Mouse (Mus musculus) kidney, postnatal 25 days (tissue): ENCODE results near the gene Tubgcp6.

ENCODE experiments used
- DNase-seq, 2 experiments: peaks; one replicate each; pipeline ENCODE4 v3.0.0; 2021; ENCODE audit warnings: mixed read lengths in 2 of 2

The Tubgcp6 gene

DNA sequence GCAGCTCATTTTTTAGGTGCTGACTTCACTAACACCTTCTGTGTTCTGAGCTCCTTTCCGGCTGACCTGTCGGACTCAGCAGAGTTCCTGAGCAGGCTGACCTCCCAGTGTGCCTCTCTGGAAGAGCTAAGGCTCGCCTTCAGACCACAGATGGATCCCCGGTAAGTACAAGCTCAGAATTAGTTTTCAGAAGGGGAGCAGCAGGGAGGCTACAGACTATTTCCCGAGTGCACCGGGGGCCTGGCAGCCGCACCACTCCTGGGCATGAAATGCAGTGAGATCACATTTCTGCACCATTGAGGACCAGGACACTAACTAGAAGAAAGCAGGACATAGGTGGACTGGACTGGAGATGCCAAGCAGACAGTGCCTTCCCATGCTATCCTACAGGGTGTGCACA is 24.3 kb downstream of the Tubgcp6 start:
- no peak for DNase-seq

- no peak for DNase-seq
Observed at GRCm38 (mm10) chr15:89097450-89097849, 25.5 kb downstream of the Tubgcp6 start.

DNA sequence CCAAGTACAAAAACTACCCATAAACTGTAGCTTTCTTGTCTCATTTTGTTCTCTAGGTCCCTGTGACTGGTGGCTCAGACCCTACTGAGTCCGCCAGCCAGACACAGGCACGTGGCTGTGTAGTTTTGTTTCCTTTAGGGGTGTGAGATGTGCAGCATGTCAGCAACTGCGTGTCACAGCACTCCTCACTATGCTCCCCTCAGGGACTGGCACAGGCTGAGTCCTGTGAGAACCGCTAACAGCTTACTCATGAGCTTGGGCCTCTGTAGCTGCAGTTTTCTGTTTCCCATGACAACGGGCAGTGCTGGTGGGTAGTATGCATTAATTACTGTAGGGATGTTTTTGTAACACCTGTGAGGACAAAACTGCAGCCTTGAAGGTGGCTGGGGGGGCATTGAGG is 30.7 kb downstream of the Tubgcp6 start:
- DNase-seq, result no peak

- no peak for DNase-seq
Observed at GRCm38 (mm10) chr15:89090662-89091061, 32.2 kb downstream of the Tubgcp6 start.

GRCm38 (mm10) chr15:89089248-89090051 is 33.5 kb downstream of the Tubgcp6 start:
- DNase-seq, result peak; percentile 54 to 61

GRCm38 (mm10) chr15:89088607-89089247 is 34.2 kb downstream of the Tubgcp6 start, which contains the start of gene Selenoo:
Gene Selenoo, plus strand, starts transcription at chr15:89089084.
- DNase-seq, result peak; percentile 95 to 97

GRCm38 (mm10) chr15:89084826-89085225 is 38.1 kb downstream of the Tubgcp6 start:
- no peak for DNase-seq

DNA sequence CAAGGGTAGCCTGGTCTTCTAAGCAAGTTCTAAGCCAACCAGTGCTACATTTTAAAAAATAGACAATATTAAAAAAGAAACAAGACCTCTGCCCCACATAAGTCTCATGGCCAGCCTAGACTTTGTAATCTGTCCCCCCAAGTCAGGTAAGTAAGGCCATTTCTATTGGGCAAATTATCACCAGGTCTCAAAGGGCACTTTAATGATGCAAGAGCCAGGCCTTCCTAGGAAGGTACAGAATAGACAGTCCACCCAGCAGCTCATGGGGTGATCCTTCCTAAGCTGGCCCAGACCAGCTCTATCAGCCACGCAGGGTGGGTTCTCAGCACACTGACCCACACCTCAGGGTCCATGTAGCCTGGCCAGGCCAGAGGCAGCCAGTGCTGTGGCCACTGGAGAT is 39.0 kb downstream of the Tubgcp6 start:
- DNase-seq, result no peak

DNA sequence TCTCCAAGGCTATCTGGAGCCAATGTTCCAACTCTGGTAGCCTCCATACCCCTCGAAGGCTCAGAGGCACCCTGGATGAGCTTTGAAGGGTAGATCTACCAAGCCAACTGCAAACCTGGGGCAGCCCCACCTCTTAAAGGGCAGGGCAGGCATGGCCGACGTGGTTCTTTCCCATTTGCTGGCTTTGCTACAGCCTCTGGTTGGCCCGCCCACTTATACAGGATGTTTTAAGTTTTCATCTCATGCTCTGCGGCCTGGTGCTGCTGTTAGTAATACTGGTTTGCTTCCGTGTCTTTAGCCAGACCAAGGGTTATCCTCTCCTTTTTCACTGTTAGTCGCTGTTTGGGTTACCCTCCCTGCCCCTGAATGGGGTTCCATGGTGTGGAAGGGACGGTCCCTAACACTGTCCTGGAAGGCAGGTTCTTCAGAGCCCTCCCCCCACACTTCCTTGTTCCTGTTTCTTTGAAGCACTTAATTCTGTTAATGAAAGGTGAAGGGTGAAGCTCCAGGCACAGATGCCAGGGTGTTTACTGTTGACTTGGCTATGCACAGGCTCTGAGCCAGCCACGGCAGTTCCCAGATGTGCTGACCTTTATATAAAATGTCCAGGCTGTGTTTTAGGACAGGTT is 44.6 kb downstream of the Tubgcp6 start:
- DNase-seq, result peak; percentile 78 to 90

GRCm38 (mm10) chr15:89076156-89076731 is 46.7 kb downstream of the Tubgcp6 start:
- DNase-seq, result peak; percentile 47 to 75

GRCm38 (mm10) chr15:89075478-89076147 is 47.3 kb downstream of the Tubgcp6 start:
- peak; percentile 90 to 96 for DNase-seq

DNA sequence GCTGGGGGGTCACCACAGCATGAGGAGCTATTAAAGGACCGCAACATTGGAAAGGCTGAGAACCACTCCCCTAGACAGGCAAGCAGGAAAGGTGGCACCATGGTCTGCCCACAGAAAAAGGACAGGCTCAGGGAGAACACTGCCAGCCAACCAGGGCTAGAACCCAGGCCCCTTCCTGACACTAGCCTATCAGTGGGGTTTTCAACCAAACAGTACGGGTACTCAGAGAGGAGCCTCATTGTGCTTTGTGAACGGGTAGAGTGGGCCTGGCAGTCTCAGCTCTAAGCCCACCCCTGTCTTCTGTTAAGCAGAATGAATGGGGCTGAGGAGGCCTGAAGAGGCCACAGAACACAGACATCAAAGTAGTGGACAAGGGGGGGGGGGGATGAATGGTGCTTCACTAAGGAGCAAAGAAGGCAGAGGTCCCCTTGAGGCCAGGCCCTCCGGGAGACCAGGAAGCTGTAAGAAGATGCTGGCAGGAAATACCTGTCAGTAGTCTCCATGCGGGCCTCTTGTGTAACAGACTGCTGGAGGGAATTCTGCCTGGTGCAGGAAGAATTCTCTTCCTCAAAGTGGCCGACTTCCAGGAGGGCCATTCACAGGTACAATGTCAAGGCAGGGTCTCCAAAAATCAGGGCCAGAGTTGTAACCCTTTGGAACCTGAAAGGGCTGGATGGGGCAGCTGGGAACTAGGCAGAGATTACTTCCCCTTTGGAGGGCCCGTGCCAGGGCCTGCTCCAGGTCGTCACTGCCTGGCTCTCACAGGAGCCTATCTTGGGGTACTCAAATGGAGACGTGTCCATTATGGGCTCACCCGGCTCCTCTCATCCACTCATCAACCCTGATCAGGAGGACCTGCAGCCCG is 48.1 kb downstream of the Tubgcp6 start, which contains the start of gene Trabd:
Trabd (plus strand) TSS at position 512 of the 865 bp plus-strand sequence.
- peak in 1 of 2 experiments; percentile 23 for DNase-seq

GRCm38 (mm10) chr15:89073993-89074603 is 48.8 kb downstream of the Tubgcp6 start:
- DNase-seq, result no peak

GRCm38 (mm10) chr15:89070606-89071005 is 52.3 kb downstream of the Tubgcp6 start:
- peak in 1 of 2 experiments; percentile 29 for DNase-seq

GRCm38 (mm10) chr15:89069336-89069840 is 53.5 kb downstream of the Tubgcp6 start:
- no peak for DNase-seq

- DNase-seq, result no peak
Observed at GRCm38 (mm10) chr15:89068226-89068625, 54.7 kb downstream of the Tubgcp6 start.

DNA sequence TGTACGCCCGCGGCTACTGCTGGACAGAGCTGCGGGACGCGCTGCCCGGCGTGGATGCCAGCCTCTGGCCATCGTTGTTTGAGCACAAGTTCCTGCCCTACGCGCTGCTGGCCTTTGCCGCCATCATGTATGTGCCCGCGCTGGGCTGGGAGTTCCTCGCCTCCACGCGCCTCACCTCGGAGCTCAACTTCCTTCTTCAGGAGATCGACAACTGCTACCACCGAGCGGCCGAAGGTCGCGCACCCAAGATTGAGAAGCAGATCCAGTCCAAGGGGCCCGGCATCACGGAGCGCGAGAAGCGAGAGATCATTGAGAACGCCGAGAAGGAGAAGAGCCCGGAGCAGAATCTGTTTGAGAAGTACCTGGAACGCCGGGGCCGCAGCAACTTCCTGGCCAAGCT is 55.3 kb downstream of the Tubgcp6 start:
- peak in 1 of 2 experiments; percentile 37 for DNase-seq

DNA sequence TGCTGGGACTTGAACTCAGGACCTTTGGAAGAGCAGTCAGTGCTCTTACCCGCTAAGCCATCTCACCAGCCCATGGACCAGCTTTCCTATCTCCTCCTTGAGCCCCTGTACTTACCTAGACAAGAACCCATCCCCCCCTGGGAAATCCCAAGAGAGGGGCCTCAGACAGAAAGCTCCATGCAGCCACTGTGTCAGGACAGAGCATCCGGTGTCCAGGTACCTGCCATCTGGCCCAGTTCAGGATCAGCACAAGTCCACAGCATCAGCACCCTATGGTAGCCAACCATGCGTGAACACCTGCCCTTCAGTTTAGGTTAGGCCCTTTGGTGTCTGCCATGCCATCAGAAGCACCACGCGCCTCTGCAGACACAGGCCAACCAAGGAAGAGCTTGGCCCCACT is 58.0 kb downstream of the Tubgcp6 start:
- peak in 1 of 2 experiments; percentile 28 for DNase-seq

DNA sequence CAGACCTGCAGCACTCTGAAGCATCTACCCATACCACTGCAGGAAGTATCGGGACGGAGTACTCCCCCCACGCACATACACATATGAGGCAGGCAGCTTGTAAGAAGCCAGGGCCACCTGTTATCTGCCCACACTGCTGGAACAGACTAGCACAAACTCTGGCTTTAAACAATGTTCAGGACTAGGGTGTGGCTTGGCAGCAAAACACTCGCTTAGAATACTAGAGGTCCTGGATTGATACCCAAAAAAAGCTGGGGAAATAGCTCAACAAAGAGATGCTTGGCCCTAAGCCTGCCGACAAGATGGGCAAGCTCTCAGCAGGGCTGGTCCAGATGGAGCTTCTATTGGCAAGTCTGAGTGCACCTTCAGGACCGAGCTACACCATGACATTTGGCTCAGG is 59.4 kb downstream of the Tubgcp6 start:
- DNase-seq, result peak in 1 of 2 experiments; percentile 25

GRCm38 (mm10) chr15:89063001-89063400 is 59.9 kb downstream of the Tubgcp6 start:
- peak in 1 of 2 experiments; percentile 21 for DNase-seq

- peak in 1 of 2 experiments; percentile 15 for DNase-seq
Observed at GRCm38 (mm10) chr15:89062518-89062910, 60.4 kb downstream of the Tubgcp6 start.
